8 mouse cellular contexts compared by ENCODE assay signal in genomic region chr11:70656964-70657363, GRCm38 (mm10). TPM values are rescaled to one million over a fixed set of nuclear protein-coding genes. Genes with fewer than 3 reads are reported as not detected.
DNase-seq lines count a peak whose midpoint lies in the region; ATAC-seq and TF ChIP-seq lines count a peak whose summit lies in the region.

TSS of gene Eno3 (plus strand) at chr11:70657202.

- peak within 1 kb of the TSS; percentile 99 for H3K27ac ChIP-seq in kidney, embryonic 16.5 days (ENCODE audit: low read length)
- H3K27ac ChIP-seq in ES-E14 (ENCODE audit: insufficient read depth, low read depth, low read length, poor library complexity, severe bottlenecking) = peak within 1 kb of the TSS; percentile 83; the same call in 1 of the 2 replicates
- H3K27ac ChIP-seq in embryonic facial prominence, embryonic 14.5 days (replicated peaks; ENCODE audit: low read depth, low read length) = peak within 1 kb of the TSS; percentile 90
- H3K27ac ChIP-seq in heart, embryonic 16.5 days (ENCODE audit: low read length) = peak within 1 kb of the TSS; percentile 96
- H3K27ac ChIP-seq in liver, embryonic 11.5 days (ENCODE audit: low read depth, low read length) = peak within 1 kb of the TSS; percentile 100
- H3K27ac ChIP-seq in stomach, embryonic 16.5 days (ENCODE audit: low read length) = peak within 1 kb of the TSS; percentile 99

- H3K4me2 ChIP-seq in kidney, embryonic 16.5 days (replicated peaks; ENCODE audit: low read depth, low read length) = peak within 1 kb of the TSS; percentile 98
- H3K4me2 ChIP-seq in embryonic facial prominence, embryonic 14.5 days (ENCODE audit: low read depth, low read length) = peak within 1 kb of the TSS; percentile 98
- peak within 1 kb of the TSS; percentile 92 for H3K4me2 ChIP-seq in heart, embryonic 16.5 days (ENCODE audit: low read depth, low read length)
- H3K4me2 ChIP-seq in liver, embryonic 11.5 days = peak within 1 kb of the TSS; percentile 92
- peak within 1 kb of the TSS; percentile 92 for H3K4me2 ChIP-seq in stomach, embryonic 16.5 days (ENCODE audit: low read depth, low read length)

- peak within 1 kb of the TSS; percentile 99 for H3K9ac ChIP-seq in kidney, embryonic 16.5 days (replicated peaks; ENCODE audit: low read length)
- H3K9ac ChIP-seq in ES-E14 (ENCODE audit: insufficient read depth, low read depth, low read length, poor library complexity, severe bottlenecking) = peak within 1 kb of the TSS; percentile 87
- H3K9ac ChIP-seq in embryonic facial prominence, embryonic 14.5 days (ENCODE audit: low read depth, low read length) = peak within 1 kb of the TSS; percentile 92
- H3K9ac ChIP-seq in heart, embryonic 16.5 days (ENCODE audit: low read length) = peak within 1 kb of the TSS; percentile 78
- H3K9ac ChIP-seq in liver, embryonic 11.5 days (ENCODE audit: low read depth, low read length) = peak within 1 kb of the TSS; percentile 100
- H3K9ac ChIP-seq in stomach, embryonic 16.5 days (ENCODE audit: low read length) = peak within 1 kb of the TSS; percentile 99

- H3K27me3 ChIP-seq in kidney, embryonic 16.5 days (ENCODE audit: insufficient read depth, low read length) = no peaks in the 10 kb centered on the region
- H3K27me3 ChIP-seq in embryonic facial prominence, embryonic 14.5 days (replicated peaks; ENCODE audit: control insufficient read depth, insufficient read depth, low read length) = no peaks in the 10 kb centered on the region
- no peaks in the 10 kb centered on the region for H3K27me3 ChIP-seq in heart, embryonic 16.5 days (ENCODE audit: control insufficient read depth, insufficient read depth, low read length)
- no peaks in the 10 kb centered on the region for H3K27me3 ChIP-seq in liver, embryonic 11.5 days (replicated peaks; ENCODE audit: control insufficient read depth, insufficient read depth, low read length)
- H3K27me3 ChIP-seq in stomach, embryonic 16.5 days (ENCODE audit: control insufficient read depth, insufficient read depth, low read length) = no peaks in the 10 kb centered on the region

- peaks cover 37% of the 10 kb centered on the region for H3K4me1 ChIP-seq in kidney, embryonic 16.5 days (ENCODE audit: insufficient read depth, low read length)
- peaks cover 8 to 25% of the 10 kb centered on the region in 2 experiments; a peak in 3 of 4 replicates for H3K4me1 ChIP-seq in ES-E14 (ENCODE audit: control insufficient read depth in 2 of 2, insufficient read depth in 2 of 2, low read length in 2 of 2, poor library complexity in 1 of 2)
- H3K4me1 ChIP-seq in embryonic facial prominence, embryonic 14.5 days (ENCODE audit: control insufficient read depth, insufficient read depth, low read length) = peaks cover 37% of the 10 kb centered on the region
- peaks cover 31% of the 10 kb centered on the region for H3K4me1 ChIP-seq in heart, embryonic 16.5 days (ENCODE audit: control insufficient read depth, insufficient read depth, low read length)
- peaks cover 40% of the 10 kb centered on the region for H3K4me1 ChIP-seq in liver, embryonic 11.5 days (replicated peaks; ENCODE audit: control insufficient read depth, insufficient read depth, low read length)
- H3K4me1 ChIP-seq in stomach, embryonic 16.5 days (ENCODE audit: control insufficient read depth, insufficient read depth, low read length) = peaks cover 30% of the 10 kb centered on the region

- no peak for DNase-seq in kidney, postnatal 36 days
- no peak for DNase-seq in ES-E14 (ENCODE audit: low read depth, low spot score)
- DNase-seq in embryonic facial prominence, embryonic 14.5 days (ENCODE audit: low spot score) = no peak
- DNase-seq in liver, embryonic 11.5 days (ENCODE audit: low spot score) = no peak

- in situ Hi-C loops in ES-E14 (cut with MboI; ENCODE audit: low sequenced_read_pairs in 2 of 2, unreplicated experiment in 2 of 2) = no loop called here

- H3K9me3 ChIP-seq in kidney, embryonic 16.5 days (ENCODE audit: low read length) = no peaks in the 10 kb centered on the region
- no peaks in the 10 kb centered on the region for H3K9me3 ChIP-seq in ES-E14 (ENCODE audit: control insufficient read depth, insufficient read depth, low read depth, low read length)
- H3K9me3 ChIP-seq in embryonic facial prominence, embryonic 14.5 days (ENCODE audit: control insufficient read depth, low read length) = no peaks in the 10 kb centered on the region
- H3K9me3 ChIP-seq in heart, embryonic 16.5 days (replicated peaks; ENCODE audit: control insufficient read depth, low read length) = no peaks in the 10 kb centered on the region
- H3K9me3 ChIP-seq in liver, embryonic 11.5 days (ENCODE audit: control insufficient read depth, low read length) = no peaks in the 10 kb centered on the region
- no peaks in the 10 kb centered on the region for H3K9me3 ChIP-seq in stomach, embryonic 16.5 days (replicated peaks; ENCODE audit: control insufficient read depth, low read length)

- WGBS in kidney, embryonic 16.5 days = 7% methylated on average over 3 of the region's 3 CpGs
- 11% methylated on average over 3 of the region's 3 CpGs for WGBS in embryonic facial prominence, embryonic 14.5 days
- 11% methylated on average over 3 of the region's 3 CpGs for WGBS in heart, embryonic 16.5 days
- WGBS in liver, embryonic 11.5 days = 8% methylated on average over 3 of the region's 3 CpGs
- WGBS in stomach, embryonic 16.5 days = 16% methylated on average over 3 of the region's 3 CpGs

- ATAC-seq in kidney, embryonic 16.5 days (ENCODE audit: low FRiP score, low TSS enrichment) = no peak
- ATAC-seq in embryonic facial prominence, embryonic 14.5 days (ENCODE audit: low read depth) = no peak
- ATAC-seq in heart, embryonic 16.5 days (replicated peaks; ENCODE audit: extremely low read depth, insufficient read depth, low FRiP score) = peak; percentile 45
- ATAC-seq in liver, embryonic 11.5 days (replicated peaks; ENCODE audit: low FRiP score) = no peak
- ATAC-seq in stomach, embryonic 16.5 days (ENCODE audit: insufficient read depth, low FRiP score) = no peak
- no peak for ATAC-seq in frontal cortex, adult (ENCODE audit: low TSS enrichment)

- H3K4me3 ChIP-seq in kidney, embryonic 16.5 days (ENCODE audit: low read length) = peak within 1 kb of the TSS; percentile 100
- H3K4me3 ChIP-seq in ES-E14 (ENCODE audit: insufficient read depth in 1 of 2, low read depth in 1 of 2, low read length in 2 of 2, poor library complexity in 1 of 2, severe bottlenecking in 1 of 2) = peak within 1 kb of the TSS; percentile 89 to 98
- H3K4me3 ChIP-seq in embryonic facial prominence, embryonic 14.5 days (ENCODE audit: low read depth, low read length) = peak within 1 kb of the TSS; percentile 64
- H3K4me3 ChIP-seq in heart, embryonic 16.5 days (ENCODE audit: low read length) = peak within 1 kb of the TSS; percentile 74
- H3K4me3 ChIP-seq in liver, embryonic 11.5 days (ENCODE audit: low read depth, low read length) = peak within 1 kb of the TSS; percentile 100
- H3K4me3 ChIP-seq in stomach, embryonic 16.5 days (replicated peaks; ENCODE audit: low read length) = peak within 1 kb of the TSS; percentile 100

- peaks cover 20% of the 10 kb centered on the region for H3K36me3 ChIP-seq in kidney, embryonic 16.5 days (ENCODE audit: insufficient read depth, low read length)
- H3K36me3 ChIP-seq in ES-E14 (ENCODE audit: control insufficient read depth, insufficient read depth, low read length, poor library complexity, severe bottlenecking) = peaks cover 19% of the 10 kb centered on the region
- H3K36me3 ChIP-seq in embryonic facial prominence, embryonic 14.5 days (ENCODE audit: control insufficient read depth, insufficient read depth, low read length) = peaks cover 27% of the 10 kb centered on the region
- peaks cover 15% of the 10 kb centered on the region for H3K36me3 ChIP-seq in heart, embryonic 16.5 days (ENCODE audit: control insufficient read depth, insufficient read depth)
- H3K36me3 ChIP-seq in liver, embryonic 11.5 days (ENCODE audit: control insufficient read depth, insufficient read depth, low read length) = peaks cover 11% of the 10 kb centered on the region
- H3K36me3 ChIP-seq in stomach, embryonic 16.5 days (ENCODE audit: control insufficient read depth, insufficient read depth, low read length) = peaks cover 7% of the 10 kb centered on the region

TF ChIP-seq in ES-E14, 5 proteins besides CTCF, POLR2A, EP300 and RAD21:
- TF ChIP-seq CHD2 (IDR thresholded peaks at IDR 0.05; ENCODE audit: low read depth, low read length) = no peak
- no peak for TF ChIP-seq ZNF384 (IDR thresholded peaks at IDR 0.05; ENCODE audit: low read depth, low read length)
- no peak for TF ChIP-seq ZC3H11A (IDR thresholded peaks at IDR 0.05; ENCODE audit: borderline replicate concordance, low read depth, low read length)
- TF ChIP-seq MAFK (IDR thresholded peaks at IDR 0.05; ENCODE audit: insufficient read depth, low read depth, low read length) = no peak
- TF ChIP-seq HCFC1 (IDR thresholded peaks at IDR 0.05; ENCODE audit: borderline replicate concordance, insufficient read depth, low read length) = no peak

RNA-seq across cellular contexts. Expression of gene Eno3, which starts in this region (rescaled TPM):
- polyA plus RNA-seq in kidney, embryonic 16.5 days (2015; fragmentation: Nextera tagmentation; extraction: Ambion mirVana) = 23.1 and 28.0 TPM in 2 replicates
- 21.1 and 31.7 TPM in 2 replicates for total RNA-seq in ES-E14 (2012; rRNA removed)
- polyA plus RNA-seq in embryonic facial prominence, embryonic 14.5 days (2014; fragmentation: Nextera tagmentation; extraction: Ambion mirVana) = 165 and 289 TPM in 2 replicates
- 578 and 593 TPM in 2 replicates for polyA plus RNA-seq in heart, embryonic 16.5 days (2015; fragmentation: Nextera tagmentation; extraction: Ambion mirVana)
- polyA plus RNA-seq in liver, embryonic 11.5 days (2014; fragmentation: Nextera tagmentation; extraction: Ambion mirVana) = 19.8 and 20.1 TPM in 2 replicates
- polyA plus RNA-seq in stomach, embryonic 16.5 days (2015; fragmentation: Nextera tagmentation; extraction: Ambion mirVana) = 19.3 and 126 TPM in 2 replicates
